8 mouse cellular contexts compared by ENCODE assay signal in the genomic region with DNA sequence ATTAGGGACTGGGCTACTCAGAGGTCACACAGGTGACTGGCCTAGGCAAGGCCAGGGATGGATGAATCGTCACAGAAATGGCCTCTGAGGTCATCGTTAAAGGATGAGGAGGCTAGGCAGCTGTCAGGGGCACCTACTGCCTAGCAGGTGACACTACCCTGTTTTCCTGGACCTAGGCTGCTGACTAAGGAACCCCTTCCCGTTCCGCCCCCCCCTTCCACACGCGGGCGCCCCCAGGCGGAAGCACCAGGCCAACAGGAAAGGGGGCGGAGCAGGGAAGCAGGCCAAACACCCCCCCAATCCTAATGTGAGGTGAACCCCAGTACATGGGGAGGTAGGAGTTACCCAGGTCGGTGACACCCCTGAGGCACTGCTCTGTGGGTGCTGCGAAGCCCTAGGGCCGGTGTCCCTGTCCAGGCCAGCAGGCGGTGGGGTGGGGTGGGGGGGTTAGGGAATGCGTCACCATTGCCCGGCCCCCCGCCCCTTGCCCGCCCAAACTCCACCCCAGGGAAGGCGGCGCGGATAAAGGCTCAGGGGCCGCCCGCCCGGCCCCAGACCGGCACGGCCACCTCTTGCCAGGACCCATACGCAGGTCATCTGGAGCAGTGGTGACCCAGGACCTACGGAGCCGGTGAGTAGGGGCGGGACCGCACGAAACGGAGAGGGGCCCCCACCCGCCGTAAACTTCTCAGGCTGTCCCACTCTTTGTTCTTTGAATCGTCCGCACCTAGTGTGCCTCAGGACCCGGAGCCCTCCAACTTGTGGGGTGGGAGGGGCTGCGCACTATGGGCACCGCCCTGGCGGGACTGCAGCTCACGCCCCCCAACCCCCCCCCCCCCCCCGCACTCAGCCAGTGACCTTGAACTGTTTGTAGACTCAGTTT. TPM values are rescaled to one million over a fixed set of nuclear protein-coding genes. Genes with fewer than 3 reads are reported as not detected.
DNase-seq lines count a peak whose midpoint lies in the region; ATAC-seq and TF ChIP-seq lines count a peak whose summit lies in the region.

A gene (plus strand): TSS at position 554 of the 883 bp plus-strand sequence.

- peaks cover 6% of the 10 kb centered on the region for H3K4me1 ChIP-seq in ES-Bruce4 (ENCODE audit: control insufficient read depth, insufficient read depth, low read length)
- peaks cover 6% of the 10 kb centered on the region for H3K4me1 ChIP-seq in bone marrow macrophage, adult 2 months (ENCODE audit: control insufficient read depth, insufficient read depth, low read length)
- peaks cover 62% of the 10 kb centered on the region for H3K4me1 ChIP-seq in forebrain, embryonic 12.5 days
- peaks cover 62% of the 10 kb centered on the region for H3K4me1 ChIP-seq in neural tube, embryonic 13.5 days (replicated peaks)

- intact Hi-C loops in heart, postnatal 14 days (cut with DNase I), result no loop called here

- peak within 1 kb of the TSS; percentile 96 for H3K4me3 ChIP-seq in ES-Bruce4 (ENCODE audit: low read depth, low read length)
- H3K4me3 ChIP-seq in bone marrow macrophage, adult 2 months (ENCODE audit: insufficient read depth, low read length), result peak within 1 kb of the TSS; percentile 66
- H3K4me3 ChIP-seq in forebrain, embryonic 12.5 days (replicated peaks), result peak within 1 kb of the TSS; percentile 97
- peak within 1 kb of the TSS; percentile 98 for H3K4me3 ChIP-seq in neural tube, embryonic 13.5 days

- H3K9ac ChIP-seq in ES-Bruce4 (ENCODE audit: low read depth, poor library complexity, severe bottlenecking), result peak within 1 kb of the TSS; percentile 88
- H3K9ac ChIP-seq in forebrain, embryonic 12.5 days, result peak within 1 kb of the TSS; percentile 91
- H3K9ac ChIP-seq in neural tube, embryonic 13.5 days, result peak within 1 kb of the TSS; percentile 100

- peak within 1 kb of the TSS; percentile 70 for H3K4me2 ChIP-seq in forebrain, embryonic 12.5 days
- H3K4me2 ChIP-seq in neural tube, embryonic 13.5 days, result peak within 1 kb of the TSS; percentile 69

- TF ChIP-seq POLR2A in ES-Bruce4 (IDR thresholded peaks at IDR 0.05; ENCODE audit: insufficient read depth, low read length), result peak; percentile 86
- TF ChIP-seq POLR2A in bone marrow macrophage, adult 2 months (IDR thresholded peaks at IDR 0.05; ENCODE audit: borderline replicate concordance, low read depth, low read length), result no peak; the same call in 1 of the 2 replicates

- peak; percentile 92 for DNase-seq in heart, postnatal 14 days
- peak; percentile 87 to 92 for DNase-seq in kidney, postnatal 4 days
- DNase-seq in lung, adult 18-20 months, result peak; percentile 84 to 88
- peak; percentile 70 to 75 for DNase-seq in thymus, postnatal 10 days (ENCODE audit: low spot score in 2 of 2)

- peak within 1 kb of the TSS; percentile 96 for H3K27ac ChIP-seq in ES-Bruce4 (ENCODE audit: insufficient read depth, low read length)
- peak within 1 kb of the TSS; percentile 86 for H3K27ac ChIP-seq in bone marrow macrophage, adult 2 months (ENCODE audit: insufficient read depth, low read depth, low read length)
- H3K27ac ChIP-seq in forebrain, embryonic 12.5 days, result peak within 1 kb of the TSS; percentile 100
- H3K27ac ChIP-seq in neural tube, embryonic 13.5 days (replicated peaks), result peak within 1 kb of the TSS; percentile 100

- no peaks in the 10 kb centered on the region for H3K27me3 ChIP-seq in ES-Bruce4 (ENCODE audit: control insufficient read depth, insufficient read depth, low read length, poor library complexity, severe bottlenecking)
- no peaks in the 10 kb centered on the region for H3K27me3 ChIP-seq in forebrain, embryonic 12.5 days
- H3K27me3 ChIP-seq in neural tube, embryonic 13.5 days, result no peaks in the 10 kb centered on the region

- ATAC-seq in forebrain, embryonic 12.5 days (ENCODE audit: low FRiP score), result peak; percentile 37
- ATAC-seq in neural tube, embryonic 13.5 days (ENCODE audit: low read depth), result peak; percentile 13

- peaks cover 17% of the 10 kb centered on the region for H3K36me3 ChIP-seq in ES-Bruce4 (ENCODE audit: control insufficient read depth, insufficient read depth, low read length, poor library complexity, severe bottlenecking)
- H3K36me3 ChIP-seq in forebrain, embryonic 12.5 days (replicated peaks), result peaks cover 57% of the 10 kb centered on the region
- peaks cover 54% of the 10 kb centered on the region for H3K36me3 ChIP-seq in neural tube, embryonic 13.5 days

- no peaks in the 10 kb centered on the region for H3K9me3 ChIP-seq in ES-Bruce4 (replicated peaks; ENCODE audit: control insufficient read depth, insufficient read depth, low read length, poor library complexity, severe bottlenecking)
- H3K9me3 ChIP-seq in forebrain, embryonic 12.5 days, result no peaks in the 10 kb centered on the region
- H3K9me3 ChIP-seq in neural tube, embryonic 13.5 days, result no peaks in the 10 kb centered on the region

- TF ChIP-seq EP300 in ES-Bruce4 (IDR thresholded peaks at IDR 0.05; ENCODE audit: insufficient read depth, low read depth, low read length), result 0 out of 2 replicates have a peak, but pooled peaks have one; percentile 2

- WGBS in forebrain, embryonic 12.5 days, result 1% methylated on average over 40 of the region's 42 CpGs
- under 1% methylated on average over 40 of the region's 42 CpGs for WGBS in neural tube, embryonic 13.5 days

- TF ChIP-seq CTCF in ES-Bruce4 (IDR thresholded peaks at IDR 0.05; ENCODE audit: low read depth, low read length), result peak; percentile 61
- TF ChIP-seq CTCF in bone marrow macrophage, adult 2 months (IDR thresholded peaks at IDR 0.05; ENCODE audit: low read depth, low read length), result no peak

RNA-seq across cellular contexts. Expression of the gene that starts here (rescaled TPM):
- polyA plus RNA-seq in ES-Bruce4 (2011; ENCODE audit: insufficient read depth, insufficient read length, low read depth, missing spikeins), result 67.4 and 73.2 TPM in 2 replicates
- polyA plus RNA-seq in bone marrow macrophage, adult 2 months (2012; ENCODE audit: insufficient read depth, insufficient read length, missing spikeins), result 32.9 and 40.5 TPM in 2 replicates
- 45.0 and 50.3 TPM in 2 replicates for polyA plus RNA-seq in forebrain, embryonic 12.5 days (2016; fragmentation: Nextera tagmentation; extraction: Ambion mirVana)
- total RNA-seq in heart, postnatal 14 days (2021), result 100 to 1,000 TPM; 158 to 178 TPM
- 31.0 and 35.8 TPM in 2 replicates for polyA plus RNA-seq in neural tube, embryonic 13.5 days (2015; fragmentation: Nextera tagmentation; extraction: Ambion mirVana)

Comparison
In these comparisons a context has a peak if more than half of its experiments do, and no peak if none do; other contexts are left out.
1. Peak in every context shown above with its lines: DNase-seq, ATAC-seq, H3K4me3 ChIP-seq and H3K27ac ChIP-seq.